Mouse (Mus musculus): ENCODE data around the gene Vav3. TPM values are rescaled to one million over a fixed set of nuclear protein-coding genes. Genes with fewer than 3 reads are reported as not detected.

Vav3 gene
- polyA plus RNA-seq, 1 experiment from 2014 or later, result 3.4 TPM

DNA sequence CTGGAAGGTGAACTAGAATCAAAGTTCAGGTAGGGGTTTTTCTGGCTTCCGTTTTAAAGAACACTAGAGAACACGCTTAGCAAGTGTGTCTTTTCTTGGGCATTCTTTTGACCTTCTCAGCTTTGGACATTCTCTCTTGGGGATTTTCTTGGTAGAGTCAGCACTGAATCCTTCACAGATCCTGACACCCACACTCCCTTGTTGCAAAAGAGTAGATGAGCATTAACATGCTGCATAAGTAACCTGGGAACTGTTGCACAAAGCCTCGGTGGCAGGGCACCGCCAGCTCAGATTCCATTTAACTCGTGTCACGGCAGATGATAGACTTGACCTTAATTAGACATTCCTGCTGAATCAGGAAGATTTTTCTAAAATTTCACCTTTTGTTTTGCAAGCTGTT is 252.5 kb downstream of the Vav3 start:
- H3K36me3 ChIP-seq (replicated peaks), result no peaks in the 10 kb centered on the region
- no peak for ATAC-seq (ENCODE audit: insufficient read depth)
- H3K9ac ChIP-seq, result no peak overlapping the region
- WGBS (ENCODE audit: insufficient replicate concordance), result 69% methylated on average over 6 of the region's 6 CpGs
- H3K27me3 ChIP-seq, result no peaks in the 10 kb centered on the region
- no peak overlapping the region for H3K27ac ChIP-seq (replicated peaks)
- no peak overlapping the region for H3K4me2 ChIP-seq
- no peaks in the 10 kb centered on the region for H3K9me3 ChIP-seq (replicated peaks)
- H3K4me3 ChIP-seq (replicated peaks), result no peak overlapping the region
- no peaks in the 10 kb centered on the region for H3K4me1 ChIP-seq (replicated peaks)

GRCm38 (mm10) chr3:109596084-109596483 is 255.6 kb downstream of the Vav3 start:
- no peak overlapping the region for H3K27ac ChIP-seq (replicated peaks)
- ATAC-seq (ENCODE audit: insufficient read depth), result no peak
- 56% methylated on average over 3 of the region's 3 CpGs for WGBS (ENCODE audit: insufficient replicate concordance)

DNA sequence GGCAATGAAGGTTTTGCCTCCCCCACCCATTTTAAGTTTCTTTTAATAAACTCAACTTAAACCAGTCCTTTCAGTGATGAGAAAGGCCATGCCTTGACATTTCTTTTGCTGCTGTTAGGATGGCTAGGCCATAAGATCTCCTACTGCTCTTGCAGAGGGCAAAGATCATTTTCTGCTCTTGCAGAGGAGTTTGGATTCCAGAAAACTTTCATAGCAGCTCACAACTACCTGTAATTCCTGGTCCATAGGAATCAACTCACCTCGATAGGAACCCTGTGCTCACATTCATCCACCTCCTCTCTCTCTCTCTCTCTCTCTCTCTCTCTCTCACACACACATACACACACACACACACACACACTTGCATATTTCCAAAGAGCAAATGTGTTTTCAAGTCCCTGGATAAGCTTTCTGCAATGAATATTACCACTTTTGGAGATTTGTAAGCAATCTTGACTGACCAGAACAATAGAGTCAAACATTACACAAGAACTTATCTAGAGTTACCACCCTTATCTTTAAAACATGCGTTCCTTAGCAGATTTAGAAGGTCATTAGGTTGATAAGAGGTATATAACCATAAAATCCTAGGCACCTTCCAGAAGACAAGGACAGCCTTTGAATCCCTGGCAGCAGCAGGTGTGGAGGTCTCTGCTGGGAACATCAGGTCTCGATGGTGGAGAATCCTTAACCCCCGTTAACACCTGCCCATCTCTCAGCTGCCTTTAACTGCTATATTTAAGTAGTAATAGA is 260.4 kb downstream of the Vav3 start:
- ATAC-seq (ENCODE audit: insufficient read depth), result no peak
- Histone ChIP-seq H3K4me3 (replicated peaks) (no peak overlapping the region), H3K36me3 (replicated peaks) (no peaks in the 10 kb centered on the region), H3K9ac (no peak overlapping the region), H3K4me1 (replicated peaks) (no peaks in the 10 kb centered on the region), H3K9me3 (replicated peaks) (no peaks in the 10 kb centered on the region), H3K27me3 (no peaks in the 10 kb centered on the region), H3K4me2 (no peak overlapping the region), H3K27ac (replicated peaks) (no peak overlapping the region)
- 53% methylated on average over 4 of the region's 4 CpGs for WGBS (ENCODE audit: insufficient replicate concordance)

More at GRCm38 (mm10) chr3:109596084-109596483, 255.6 kb downstream of the Vav3 start:
- Histone ChIP-seq H3K4me3 (replicated peaks) (no peak overlapping the region), H3K36me3 (replicated peaks) (no peaks in the 10 kb centered on the region), H3K4me2 (no peak overlapping the region), H3K9me3 (replicated peaks) (no peaks in the 10 kb centered on the region), H3K27me3 (no peaks in the 10 kb centered on the region), H3K9ac (no peak overlapping the region), H3K4me1 (replicated peaks) (no peaks in the 10 kb centered on the region)

DNA sequence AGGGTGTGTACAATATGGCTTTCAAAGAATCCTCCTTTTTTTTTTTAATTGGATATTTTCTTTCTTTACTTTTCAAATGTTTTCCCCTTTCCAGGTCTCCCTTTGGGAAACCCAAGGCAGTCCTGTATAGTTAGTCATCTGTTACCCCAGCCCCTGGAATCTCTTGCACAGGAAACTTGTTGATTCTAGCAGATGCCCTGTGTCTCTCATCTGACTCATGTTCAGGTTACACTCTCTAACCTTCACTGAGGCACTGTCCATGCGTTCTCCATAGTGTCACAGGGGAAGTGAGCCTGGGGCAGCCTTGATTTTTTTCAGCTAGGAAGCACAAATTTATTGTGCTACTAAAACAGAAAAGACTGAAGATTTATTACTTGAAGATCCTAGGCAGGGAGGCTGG is 262.3 kb downstream of the Vav3 start:
- H3K4me2 ChIP-seq, result no peak overlapping the region
- no peak overlapping the region for H3K27ac ChIP-seq (replicated peaks)
- H3K27me3 ChIP-seq, result no peaks in the 10 kb centered on the region
- no peak overlapping the region for H3K4me3 ChIP-seq (replicated peaks)
- no peak for ATAC-seq (ENCODE audit: insufficient read depth)
- H3K4me1 ChIP-seq (replicated peaks), result no peaks in the 10 kb centered on the region
- H3K9ac ChIP-seq, result no peak overlapping the region
- H3K36me3 ChIP-seq (replicated peaks), result no peaks in the 10 kb centered on the region
- 58% methylated on average over 1 of the region's 1 CpGs for WGBS (ENCODE audit: insufficient replicate concordance)
- no peaks in the 10 kb centered on the region for H3K9me3 ChIP-seq (replicated peaks)

GRCm38 (mm10) chr3:109606121-109606520 is 265.7 kb downstream of the Vav3 start:
- Histone ChIP-seq H3K36me3 (replicated peaks) (no peaks in the 10 kb centered on the region), H3K4me1 (replicated peaks) (no peaks in the 10 kb centered on the region), H3K27me3 (no peaks in the 10 kb centered on the region), H3K4me3 (replicated peaks) (no peak overlapping the region), H3K27ac (replicated peaks) (no peak overlapping the region), H3K4me2 (no peak overlapping the region), H3K9me3 (replicated peaks) (no peaks in the 10 kb centered on the region), H3K9ac (no peak overlapping the region)
- ATAC-seq (ENCODE audit: insufficient read depth), result no peak
- 56% methylated on average over 2 of the region's 2 CpGs for WGBS (ENCODE audit: insufficient replicate concordance)

DNA sequence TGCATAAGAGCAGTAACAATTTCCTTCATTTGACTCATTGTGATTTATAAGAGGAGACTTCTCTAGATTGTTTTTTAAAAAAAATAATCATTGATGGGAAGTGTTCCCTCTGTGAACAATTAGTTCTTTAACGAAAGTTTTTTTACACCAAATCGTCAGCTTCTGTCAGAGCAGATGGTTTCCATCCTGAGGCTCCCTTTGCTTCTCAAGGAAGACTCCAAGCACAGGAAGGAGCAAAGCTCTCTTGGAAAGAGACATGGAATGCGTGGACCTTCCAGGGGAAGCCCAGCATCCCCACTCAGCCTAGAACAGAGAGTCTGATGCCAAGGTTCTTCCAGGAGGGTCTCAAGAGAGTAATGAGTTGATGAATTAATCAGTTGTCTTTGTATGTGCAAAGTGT is 281.3 kb downstream of the Vav3 start:
- Histone ChIP-seq H3K27ac (replicated peaks) (no peak overlapping the region), H3K27me3 (no peaks in the 10 kb centered on the region), H3K4me1 (replicated peaks) (no peaks in the 10 kb centered on the region), H3K4me3 (replicated peaks) (no peak overlapping the region), H3K36me3 (replicated peaks) (no peaks in the 10 kb centered on the region), H3K9me3 (replicated peaks) (no peaks in the 10 kb centered on the region), H3K4me2 (no peak overlapping the region), H3K9ac (no peak overlapping the region)
- ATAC-seq (ENCODE audit: insufficient read depth), result no peak
- WGBS (ENCODE audit: insufficient replicate concordance), result 62% methylated on average over 3 of the region's 3 CpGs

GRCm38 (mm10) chr3:109622361-109622760 is 281.9 kb downstream of the Vav3 start:
- Histone ChIP-seq H3K4me1 (replicated peaks) (no peaks in the 10 kb centered on the region), H3K9ac (no peak overlapping the region)
- 36% methylated on average over 1 of the region's 1 CpGs for WGBS (ENCODE audit: insufficient replicate concordance)

GRCm38 (mm10) chr3:109622816-109623215 is 282.4 kb downstream of the Vav3 start:
- H3K9ac ChIP-seq, result no peak overlapping the region
- H3K36me3 ChIP-seq (replicated peaks), result no peaks in the 10 kb centered on the region
- no peak overlapping the region for H3K4me2 ChIP-seq
- H3K27me3 ChIP-seq, result no peaks in the 10 kb centered on the region
- no peak overlapping the region for H3K4me3 ChIP-seq (replicated peaks)
- H3K4me1 ChIP-seq (replicated peaks), result no peaks in the 10 kb centered on the region
- no peaks in the 10 kb centered on the region for H3K9me3 ChIP-seq (replicated peaks)
- WGBS (ENCODE audit: insufficient replicate concordance), result 54% methylated on average over 1 of the region's 1 CpGs
- no peak overlapping the region for H3K27ac ChIP-seq (replicated peaks)
- ATAC-seq (ENCODE audit: insufficient read depth), result no peak

More at GRCm38 (mm10) chr3:109622361-109622760, 281.9 kb downstream of the Vav3 start:
- Histone ChIP-seq H3K9me3 (replicated peaks) (no peaks in the 10 kb centered on the region), H3K4me3 (replicated peaks) (no peak overlapping the region), H3K27me3 (no peaks in the 10 kb centered on the region), H3K36me3 (replicated peaks) (no peaks in the 10 kb centered on the region), H3K27ac (replicated peaks) (no peak overlapping the region), H3K4me2 (no peak overlapping the region)
- ATAC-seq (ENCODE audit: insufficient read depth), result no peak

GRCm38 (mm10) chr3:109623770-109624169 is 283.3 kb downstream of the Vav3 start:
- no peaks in the 10 kb centered on the region for H3K27me3 ChIP-seq
- no peaks in the 10 kb centered on the region for H3K4me1 ChIP-seq (replicated peaks)

GRCm38 (mm10) chr3:109636045-109636444 is 295.6 kb downstream of the Vav3 start:
- WGBS (ENCODE audit: insufficient replicate concordance), result 61% methylated on average over 4 of the region's 4 CpGs
- no peak for ATAC-seq (ENCODE audit: insufficient read depth)
- no peak overlapping the region for H3K4me3 ChIP-seq (replicated peaks)
- H3K27ac ChIP-seq (replicated peaks), result no peak overlapping the region
- H3K9ac ChIP-seq, result no peak overlapping the region
- no peak overlapping the region for H3K4me2 ChIP-seq
- no peaks in the 10 kb centered on the region for H3K36me3 ChIP-seq (replicated peaks)
- no peaks in the 10 kb centered on the region for H3K4me1 ChIP-seq (replicated peaks)
- no peaks in the 10 kb centered on the region for H3K27me3 ChIP-seq
- no peaks in the 10 kb centered on the region for H3K9me3 ChIP-seq (replicated peaks)

More at GRCm38 (mm10) chr3:109623770-109624169, 283.3 kb downstream of the Vav3 start:
- no peaks in the 10 kb centered on the region for H3K9me3 ChIP-seq (replicated peaks)
- 61% methylated on average over 2 of the region's 2 CpGs for WGBS (ENCODE audit: insufficient replicate concordance)
- H3K4me3 ChIP-seq (replicated peaks), result no peak overlapping the region
- no peak for ATAC-seq (ENCODE audit: insufficient read depth)
- no peaks in the 10 kb centered on the region for H3K36me3 ChIP-seq (replicated peaks)
- H3K4me2 ChIP-seq, result no peak overlapping the region
- no peak overlapping the region for H3K9ac ChIP-seq
- H3K27ac ChIP-seq (replicated peaks), result no peak overlapping the region

DNA sequence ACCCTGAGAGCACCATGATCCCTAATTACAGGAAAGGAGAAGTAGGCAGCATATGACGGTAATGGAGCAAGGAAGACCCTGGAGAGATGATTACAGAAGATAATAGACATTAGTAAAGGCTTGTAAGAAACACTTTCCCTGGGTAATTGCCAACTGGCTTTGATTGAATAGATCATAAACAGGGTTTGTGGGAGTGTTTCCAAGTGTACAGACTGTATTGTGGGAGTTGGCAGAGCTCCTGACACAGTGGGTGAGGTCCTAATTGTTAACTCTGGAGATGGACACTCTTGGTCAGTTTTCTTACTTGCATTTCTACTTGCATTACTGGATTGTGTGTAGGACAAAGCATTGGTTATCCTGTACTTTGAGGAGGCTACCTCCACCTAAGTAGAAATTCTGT is 298.9 kb downstream of the Vav3 start:
- Histone ChIP-seq H3K36me3 (replicated peaks) (no peaks in the 10 kb centered on the region), H3K9me3 (replicated peaks) (no peaks in the 10 kb centered on the region), H3K4me3 (replicated peaks) (no peak overlapping the region), H3K4me1 (replicated peaks) (no peaks in the 10 kb centered on the region), H3K4me2 (no peak overlapping the region), H3K27ac (replicated peaks) (no peak overlapping the region), H3K9ac (no peak overlapping the region), H3K27me3 (no peaks in the 10 kb centered on the region)
- no peak for ATAC-seq (ENCODE audit: insufficient read depth)
- 48% methylated on average over 1 of the region's 1 CpGs for whole genome bisulfite sequencing (ENCODE audit: insufficient replicate concordance)

GRCm38 (mm10) chr3:109640796-109641195 is 300.3 kb downstream of the Vav3 start:
- Histone ChIP-seq H3K27me3 (no peaks in the 10 kb centered on the region), H3K9ac (no peak overlapping the region), H3K36me3 (replicated peaks) (no peaks in the 10 kb centered on the region), H3K4me1 (replicated peaks) (no peaks in the 10 kb centered on the region), H3K9me3 (replicated peaks) (no peaks in the 10 kb centered on the region), H3K27ac (replicated peaks) (no peak overlapping the region), H3K4me2 (no peak overlapping the region), H3K4me3 (replicated peaks) (no peak overlapping the region)
- no peak for ATAC-seq (ENCODE audit: insufficient read depth)
- WGBS (ENCODE audit: insufficient replicate concordance), result 65% methylated on average over 4 of the region's 4 CpGs
